Mouse (Mus musculus) erythroblast, embryonic 14.5 days (primary cell): ENCODE results near the gene Ramp3. TPM values are rescaled to one million over a fixed set of nuclear protein-coding genes. Genes with fewer than 3 reads are reported as not detected.
"Not testable (repeated sequence)": the region's sequence is repeated elsewhere in the genome, so short reads cannot be mapped to it uniquely, and the experiment has no call there.

Experiments
- H3K27me3 ChIP-seq: 2 replicates; pipeline ENCODE4 v1.6.1; 2012; ENCODE audit warnings: inconsistent platforms; ENCODE audit not compliant: control insufficient read depth
- H3K36me3 ChIP-seq: 2 replicates; pipeline ENCODE4 v1.6.1; 2012; ENCODE audit warnings: mild to moderate bottlenecking, inconsistent platforms; ENCODE audit not compliant: control insufficient read depth
- H3K4me1 ChIP-seq: 2 replicates; pipeline ENCODE4 v1.6.1; 2012; ENCODE audit warnings: inconsistent platforms; ENCODE audit not compliant: control insufficient read depth
- H3K4me3 ChIP-seq: replicated peaks from 2 replicates; pipeline ENCODE3; 2012; ENCODE audit warnings: moderate library complexity, mild to moderate bottlenecking, inconsistent platforms
- H3K9me3 ChIP-seq: 2 replicates; pipeline ENCODE4 v1.6.1; 2012; ENCODE audit warnings: low read length, inconsistent platforms, mixed read lengths; ENCODE audit not compliant: control insufficient read depth
- GATA1 ChIP-seq: IDR thresholded peaks from 2 replicates; pipeline ENCODE4 v1.6.1; 2012; ENCODE audit warnings: low read length, inconsistent platforms, mixed read lengths
- TAL1 ChIP-seq: IDR thresholded peaks from 3 replicates; pipeline ENCODE4 v1.6.1; 2012; ENCODE audit warnings: low read length, inconsistent platforms, mixed read lengths
- polyA plus RNA-seq: library from polyadenylated mRNA; stranded (reverse); fragments of >175 nt; gene quantifications from 2 replicates; pipeline ENCODE4 v1.2.3, GENCODE M21; 2012

The Ramp3 gene
- polyA plus RNA-seq, 1 experiment: not detected

- H3K4me3 ChIP-seq: no peak overlapping the region
- H3K36me3 ChIP-seq: peaks cover 3% of the 10 kb centered on the region
- TF ChIP-seq GATA1 (no peak), TAL1 (no peak)
- H3K4me1 ChIP-seq: peaks cover 26% of the 10 kb centered on the region
- no peaks in the 10 kb centered on the region for H3K9me3 ChIP-seq
- no peaks in the 10 kb centered on the region; the same call in 1 of the 2 replicates for H3K27me3 ChIP-seq
Measured at GRCm38 (mm10) chr11:6629655-6630054, 28.7 kb upstream of the Ramp3 start.

- TF ChIP-seq GATA1 (no peak), TAL1 (no peak)
- no peaks in the 10 kb centered on the region for H3K4me1 ChIP-seq
- no peaks in the 10 kb centered on the region for H3K36me3 ChIP-seq
- H3K9me3 ChIP-seq: no peaks in the 10 kb centered on the region
- no peak overlapping the region for H3K4me3 ChIP-seq
- no peaks in the 10 kb centered on the region; the same call in 1 of the 2 replicates for H3K27me3 ChIP-seq
Measured at GRCm38 (mm10) chr11:6636150-6636549, 22.2 kb upstream of the Ramp3 start.

GRCm38 (mm10) chr11:6638537-6638936 is 19.8 kb upstream of the Ramp3 start, which contains the start of gene Wap:
Gene Wap (minus strand): TSS chr11:6638637.
- H3K4me1 ChIP-seq: no peaks in the 10 kb centered on the region
- H3K36me3 ChIP-seq: no peaks in the 10 kb centered on the region
- H3K9me3 ChIP-seq: no peaks in the 10 kb centered on the region
- no peak within 1 kb of the TSS for H3K4me3 ChIP-seq
- no peak for TF ChIP-seq GATA1
- no peak for TF ChIP-seq TAL1
- H3K27me3 ChIP-seq: no peaks in the 10 kb centered on the region; the same call in 1 of the 2 replicates

- Histone ChIP-seq H3K9me3 (no peaks in the 10 kb centered on the region), H3K27me3 (no peaks in the 10 kb centered on the region; the same call in 1 of the 2 replicates), H3K4me3 (no peak overlapping the region), H3K4me1 (no peaks in the 10 kb centered on the region), H3K36me3 (no peaks in the 10 kb centered on the region)
- TF ChIP-seq GATA1 (no peak), TAL1 (no peak)
Measured at GRCm38 (mm10) chr11:6639072-6639471, 19.2 kb upstream of the Ramp3 start.

- Histone ChIP-seq H3K4me3 (no peak overlapping the region), H3K36me3 (no peaks in the 10 kb centered on the region), H3K4me1 (no peaks in the 10 kb centered on the region), H3K27me3 (no peaks in the 10 kb centered on the region), H3K9me3 (peaks cover 10% of the 10 kb centered on the region)
- TF ChIP-seq TAL1 (no peak), GATA1 (no peak)
Measured at GRCm38 (mm10) chr11:6644566-6644965, 13.8 kb upstream of the Ramp3 start.

- no peaks in the 10 kb centered on the region for H3K4me1 ChIP-seq
- no peak overlapping the region for H3K4me3 ChIP-seq
- no peaks in the 10 kb centered on the region for H3K36me3 ChIP-seq
- H3K27me3 ChIP-seq: no peaks in the 10 kb centered on the region
- H3K9me3 ChIP-seq: peaks cover 11% of the 10 kb centered on the region
- TF ChIP-seq TAL1 (no peak), GATA1 (no peak)
Measured at GRCm38 (mm10) chr11:6647831-6648724, 10.2 kb upstream of the Ramp3 start.

- no peaks in the 10 kb centered on the region for H3K27me3 ChIP-seq
- H3K4me3 ChIP-seq: no peak overlapping the region
- no peaks in the 10 kb centered on the region for H3K36me3 ChIP-seq
- H3K9me3 ChIP-seq: peaks cover 11% of the 10 kb centered on the region
- no peak for TF ChIP-seq TAL1
- no peak for TF ChIP-seq GATA1
- H3K4me1 ChIP-seq: no peaks in the 10 kb centered on the region
Measured at GRCm38 (mm10) chr11:6650519-6650918, 7.8 kb upstream of the Ramp3 start.

GRCm38 (mm10) chr11:6652978-6653377 is 5.3 kb upstream of the Ramp3 start:
- H3K27me3 ChIP-seq, H3K36me3 ChIP-seq, H3K4me3 ChIP-seq, H3K4me1 ChIP-seq: not testable (repeated sequence)
- H3K9me3 ChIP-seq: peaks cover 11% of the 10 kb centered on the region

GRCm38 (mm10) chr11:6654903-6655302 is 3.4 kb upstream of the Ramp3 start:
- Histone ChIP-seq H3K36me3 (no peaks in the 10 kb centered on the region), H3K4me1 (peaks cover 4% of the 10 kb centered on the region), H3K4me3 (no peak overlapping the region), H3K9me3 (no peaks in the 10 kb centered on the region), H3K27me3 (no peaks in the 10 kb centered on the region; the same call in 1 of the 2 replicates)
- no peak for TF ChIP-seq TAL1
- no peak for TF ChIP-seq GATA1

GRCm38 (mm10) chr11:6661206-6661605 is 2.9 kb downstream of the Ramp3 start:
- Histone ChIP-seq H3K36me3 (no peaks in the 10 kb centered on the region), H3K27me3 (no peaks in the 10 kb centered on the region; the same call in 1 of the 2 replicates), H3K4me1 (peaks cover 4% of the 10 kb centered on the region), H3K9me3 (no peaks in the 10 kb centered on the region), H3K4me3 (no peak overlapping the region)
- TF ChIP-seq GATA1 (no peak), TAL1 (no peak)
